Mouse (Mus musculus): ENCODE data around the gene Irf2. TPM values are rescaled to one million over a fixed set of nuclear protein-coding genes. Genes with fewer than 3 reads are reported as not detected.

Irf2 gene
- total and polyA plus RNA-seq, 2 experiments from 2014 or later: 3.3 to 9.5 TPM

GRCm38 (mm10) chr8:46844974-46845774 lies 105.6 kb downstream of the Irf2 start:
- Histone ChIP-seq H3K27ac (ENCODE audit: low read depth, low read length) (no peak overlapping the region), H3K36me3 (ENCODE audit: insufficient read depth, low read length) (0 out of 2 replicates have a peak, but pooled peaks cover 4% of the 10 kb centered on the region), H3K9ac (replicated peaks; ENCODE audit: low read length, poor library complexity, severe bottlenecking) (no peak overlapping the region), H3K9me3 (ENCODE audit: low read length) (no peaks in the 10 kb centered on the region), H3K4me3 (ENCODE audit: low read depth, low read length) (no peak overlapping the region), H3K27me3 (ENCODE audit: insufficient read depth, low read length) (no peaks in the 10 kb centered on the region), H3K4me2 (ENCODE audit: low read depth, low read length, poor library complexity, severe bottlenecking) (no peak overlapping the region), H3K4me1 (ENCODE audit: insufficient read depth, low read length) (no peaks in the 10 kb centered on the region)
- no peak for TF ChIP-seq CTCF (IDR thresholded peaks at IDR 0.05)
- 78% methylated on average over 7 of the region's 7 CpGs for WGBS
- DNase-seq (ENCODE audit: low spot score): no peak
- no peak for ATAC-seq (ENCODE audit: low FRiP score)

- Histone ChIP-seq H3K4me3 (ENCODE audit: low read depth, low read length) (no peak overlapping the region), H3K9ac (replicated peaks; ENCODE audit: low read length, poor library complexity, severe bottlenecking) (no peak overlapping the region), H3K9me3 (ENCODE audit: low read length) (no peaks in the 10 kb centered on the region), H3K27ac (ENCODE audit: low read depth, low read length) (no peak overlapping the region), H3K27me3 (ENCODE audit: insufficient read depth, low read length) (no peaks in the 10 kb centered on the region), H3K4me2 (ENCODE audit: low read depth, low read length, poor library complexity, severe bottlenecking) (no peak overlapping the region), H3K36me3 (ENCODE audit: insufficient read depth, low read length) (0 out of 2 replicates have a peak, but pooled peaks cover 4% of the 10 kb centered on the region), H3K4me1 (ENCODE audit: insufficient read depth, low read length) (no peaks in the 10 kb centered on the region)
- no peak for ATAC-seq (ENCODE audit: low FRiP score)
- no peak for DNase-seq (ENCODE audit: low spot score)
- no peak for TF ChIP-seq CTCF (IDR thresholded peaks at IDR 0.05)
- 94% methylated on average over 9 of the region's 9 CpGs for WGBS
Observed at GRCm38 (mm10) chr8:46845891-46846290, 106.4 kb downstream of the Irf2 start.

- Histone ChIP-seq H3K9me3 (ENCODE audit: low read length) (no peaks in the 10 kb centered on the region), H3K27me3 (ENCODE audit: insufficient read depth, low read length) (no peaks in the 10 kb centered on the region), H3K9ac (replicated peaks; ENCODE audit: low read length, poor library complexity, severe bottlenecking) (no peak overlapping the region), H3K36me3 (ENCODE audit: insufficient read depth, low read length) (0 out of 2 replicates have a peak, but pooled peaks cover 4% of the 10 kb centered on the region), H3K4me3 (ENCODE audit: low read depth, low read length) (no peak overlapping the region), H3K4me1 (ENCODE audit: insufficient read depth, low read length) (no peaks in the 10 kb centered on the region), H3K27ac (ENCODE audit: low read depth, low read length) (no peak overlapping the region), H3K4me2 (ENCODE audit: low read depth, low read length, poor library complexity, severe bottlenecking) (no peak overlapping the region)
- 71% methylated on average over 5 of the region's 5 CpGs for WGBS
- TF ChIP-seq CTCF (IDR thresholded peaks at IDR 0.05): no peak
- no peak for DNase-seq (ENCODE audit: low spot score)
- ATAC-seq (ENCODE audit: low FRiP score): no peak
Observed at GRCm38 (mm10) chr8:46846893-46847292, 107.4 kb downstream of the Irf2 start.

GRCm38 (mm10) chr8:46848011-46848641 lies 108.6 kb downstream of the Irf2 start:
- Histone ChIP-seq H3K27me3 (ENCODE audit: insufficient read depth, low read length) (no peaks in the 10 kb centered on the region), H3K4me2 (ENCODE audit: low read depth, low read length, poor library complexity, severe bottlenecking) (no peak overlapping the region), H3K4me1 (ENCODE audit: insufficient read depth, low read length) (no peaks in the 10 kb centered on the region), H3K27ac (ENCODE audit: low read depth, low read length) (no peak overlapping the region), H3K9me3 (ENCODE audit: low read length) (no peaks in the 10 kb centered on the region), H3K36me3 (ENCODE audit: insufficient read depth, low read length) (0 out of 2 replicates have a peak, but pooled peaks cover 4% of the 10 kb centered on the region), H3K9ac (replicated peaks; ENCODE audit: low read length, poor library complexity, severe bottlenecking) (no peak overlapping the region), H3K4me3 (ENCODE audit: low read depth, low read length) (no peak overlapping the region)
- ATAC-seq (ENCODE audit: low FRiP score): no peak
- WGBS: 95% methylated on average over 6 of the region's 6 CpGs
- no peak for DNase-seq (ENCODE audit: low spot score)
- no peak for TF ChIP-seq CTCF (IDR thresholded peaks at IDR 0.05)

- Histone ChIP-seq H3K27ac (ENCODE audit: low read depth, low read length) (no peak overlapping the region), H3K36me3 (ENCODE audit: insufficient read depth, low read length) (0 out of 2 replicates have a peak, but pooled peaks cover 4% of the 10 kb centered on the region), H3K9me3 (ENCODE audit: low read length) (no peaks in the 10 kb centered on the region), H3K4me3 (ENCODE audit: low read depth, low read length) (no peak overlapping the region), H3K4me2 (ENCODE audit: low read depth, low read length, poor library complexity, severe bottlenecking) (no peak overlapping the region), H3K27me3 (ENCODE audit: insufficient read depth, low read length) (no peaks in the 10 kb centered on the region), H3K4me1 (ENCODE audit: insufficient read depth, low read length) (no peaks in the 10 kb centered on the region), H3K9ac (replicated peaks; ENCODE audit: low read length, poor library complexity, severe bottlenecking) (no peak overlapping the region)
- WGBS: 90% methylated on average over 6 of the region's 6 CpGs
- DNase-seq (ENCODE audit: low spot score) (no peak), ATAC-seq (ENCODE audit: low FRiP score) (no peak)
- TF ChIP-seq CTCF (IDR thresholded peaks at IDR 0.05): no peak
Observed at GRCm38 (mm10) chr8:46848931-46849330, 109.4 kb downstream of the Irf2 start.

- 43% methylated on average over 2 of the region's 2 CpGs for WGBS
- H3K27me3 ChIP-seq (ENCODE audit: insufficient read depth, low read length): no peaks in the 10 kb centered on the region
- ATAC-seq (ENCODE audit: low FRiP score) (no peak), DNase-seq (ENCODE audit: low spot score) (no peak)
- H3K9me3 ChIP-seq (ENCODE audit: low read length): no peaks in the 10 kb centered on the region
- H3K4me3 ChIP-seq (ENCODE audit: low read depth, low read length): no peak overlapping the region
- no peaks in the 10 kb centered on the region for H3K4me1 ChIP-seq (ENCODE audit: insufficient read depth, low read length)
- no peak overlapping the region for H3K9ac ChIP-seq (replicated peaks; ENCODE audit: low read length, poor library complexity, severe bottlenecking)
- TF ChIP-seq CTCF (IDR thresholded peaks at IDR 0.05): no peak
- no peak overlapping the region for H3K27ac ChIP-seq (ENCODE audit: low read depth, low read length)
- no peak overlapping the region for H3K4me2 ChIP-seq (ENCODE audit: low read depth, low read length, poor library complexity, severe bottlenecking)
- H3K36me3 ChIP-seq (ENCODE audit: insufficient read depth, low read length): 0 out of 2 replicates have a peak, but pooled peaks cover 4% of the 10 kb centered on the region
Observed at GRCm38 (mm10) chr8:46849458-46849857, 109.9 kb downstream of the Irf2 start.

Data from midbrain, postnatal 0 days (tissue).